Comparison of ENCODE assay signal across 8 mouse cellular contexts in the genomic region with DNA sequence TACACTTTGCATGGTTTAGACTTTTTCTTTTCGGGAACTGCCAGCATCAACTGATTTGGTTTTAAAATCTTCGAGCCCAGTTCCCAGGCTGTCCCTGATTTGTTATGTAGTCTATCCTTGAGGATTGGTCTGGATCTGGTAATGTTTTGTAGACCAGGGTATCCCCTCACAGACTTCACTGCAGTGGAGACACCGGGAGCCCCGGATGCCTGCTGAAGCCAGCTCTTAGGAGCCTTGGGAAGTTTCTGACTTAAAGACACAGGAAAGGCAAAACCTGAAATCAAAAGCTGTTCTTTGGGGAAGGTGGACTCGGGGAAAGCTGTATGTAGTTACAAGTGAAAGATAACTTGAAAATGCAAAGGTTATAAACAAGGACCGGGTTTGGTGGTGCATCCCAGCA.
A peak's percentile ranks its signal among the peaks of the same experiment; 100 is the strongest.
DNase-seq lines count a peak whose midpoint lies in the region; ATAC-seq and TF ChIP-seq lines count a peak whose summit lies in the region.

No protein-coding gene starts in this region.

- no peak for TF ChIP-seq POLR2A in lung, adult 2 months (IDR thresholded peaks at IDR 0.05; ENCODE audit: borderline replicate concordance, extremely low read depth, low read depth, low read length)

- H3K4me3 ChIP-seq in lung, adult 2 months (replicated peaks; ENCODE audit: extremely low read depth, low read depth, low read length): peak overlapping the region; percentile 62
- no peak overlapping the region for H3K4me3 ChIP-seq in forebrain, postnatal 0 days (ENCODE audit: low read depth, low read length)
- peak overlapping the region; percentile 30; the same call in 1 of the 2 replicates for H3K4me3 ChIP-seq in midbrain, postnatal 0 days (ENCODE audit: low read depth, low read length)

- peak overlapping the region; percentile 49 for H3K4me2 ChIP-seq in forebrain, postnatal 0 days (ENCODE audit: low read depth)
- H3K4me2 ChIP-seq in midbrain, postnatal 0 days (ENCODE audit: low read depth, low read length, poor library complexity, severe bottlenecking): peak overlapping the region; percentile 54

- intact Hi-C loops in left cerebral cortex, postnatal 4 days (cut with DNase I): no loop called here
- intact Hi-C loops in left cerebral cortex, postnatal 36 days (cut with DNase I): no loop called here

- peak; percentile 16; the same call in 1 of the 2 replicates for ATAC-seq in forebrain, postnatal 0 days
- ATAC-seq in midbrain, postnatal 0 days (ENCODE audit: low FRiP score): no peak

- no peak overlapping the region for H3K27ac ChIP-seq in forebrain, postnatal 0 days (ENCODE audit: low read depth, low read length)
- H3K27ac ChIP-seq in midbrain, postnatal 0 days (ENCODE audit: low read depth, low read length): no peak overlapping the region

- H3K4me1 ChIP-seq in lung, adult 2 months (ENCODE audit: control insufficient read depth, insufficient read depth, low read length): no peaks in the 10 kb centered on the region; the same call in 1 of the 2 replicates
- no peaks in the 10 kb centered on the region for H3K4me1 ChIP-seq in forebrain, postnatal 0 days (ENCODE audit: insufficient read depth)
- peaks cover 8% of the 10 kb centered on the region; the same call in 1 of the 2 replicates for H3K4me1 ChIP-seq in midbrain, postnatal 0 days (ENCODE audit: insufficient read depth, low read length)

- WGBS in lung, adult 2 months: 8% methylated on average over 6 of the region's 6 CpGs
- 34% methylated on average over 6 of the region's 6 CpGs for WGBS in forebrain, postnatal 0 days
- WGBS in midbrain, postnatal 0 days: 33% methylated on average over 6 of the region's 6 CpGs

- no peak for TF ChIP-seq CTCF in lung, adult 2 months (IDR thresholded peaks at IDR 0.05; ENCODE audit: insufficient read depth, low read length)
- no peak for TF ChIP-seq CTCF in forebrain, postnatal 0 days (IDR thresholded peaks at IDR 0.05; ENCODE audit: low read depth)
- TF ChIP-seq CTCF in midbrain, postnatal 0 days (IDR thresholded peaks at IDR 0.05): no peak

- H3K36me3 ChIP-seq in forebrain, postnatal 0 days (ENCODE audit: insufficient read depth): no peaks in the 10 kb centered on the region
- no peaks in the 10 kb centered on the region for H3K36me3 ChIP-seq in midbrain, postnatal 0 days (ENCODE audit: insufficient read depth, low read length)

- no peaks in the 10 kb centered on the region for H3K27me3 ChIP-seq in forebrain, postnatal 0 days (ENCODE audit: insufficient read depth, low read length)
- H3K27me3 ChIP-seq in midbrain, postnatal 0 days (ENCODE audit: insufficient read depth, low read length): no peaks in the 10 kb centered on the region

- no peak for DNase-seq in lung, adult 2 months
- DNase-seq in lung, postnatal 25 days (ENCODE audit: low spot score): no peak
- DNase-seq in forebrain, postnatal 0 days: no peak
- peak; percentile 24 to 30 for DNase-seq in kidney, postnatal 4 days
- no peak for DNase-seq in midbrain, postnatal 0 days (ENCODE audit: low spot score)
- DNase-seq in left cerebral cortex, postnatal 4 days: no peak
- DNase-seq in left cerebral cortex, postnatal 36 days (ENCODE audit: low spot score in 2 of 2): no peak
- DNase-seq in B cell, adult 2 months: no peak

- H3K9me3 ChIP-seq in forebrain, postnatal 0 days (ENCODE audit: low read length): no peaks in the 10 kb centered on the region
- no peaks in the 10 kb centered on the region for H3K9me3 ChIP-seq in midbrain, postnatal 0 days (ENCODE audit: low read length)

- H3K9ac ChIP-seq in forebrain, postnatal 0 days: peak overlapping the region; percentile 33; the same call in 1 of the 2 replicates
- no peak overlapping the region for H3K9ac ChIP-seq in midbrain, postnatal 0 days (replicated peaks; ENCODE audit: low read length, poor library complexity, severe bottlenecking)

Comparison
In these comparisons a context has a peak if more than half of its experiments do, and no peak if none do; other contexts are left out.
1. DNase-seq: peak in kidney, postnatal 4 days (2 of 2); none in lung, adult 2 months (single experiment), lung, postnatal 25 days (single experiment), forebrain, postnatal 0 days (single experiment), midbrain, postnatal 0 days (single experiment), left cerebral cortex, postnatal 4 days (single experiment), left cerebral cortex, postnatal 36 days (0 of 2) and B cell, adult 2 months (0 of 2).